Mouse (Mus musculus): ENCODE results near the gene Prkci.

- no peak for TF ChIP-seq USF1 (IDR thresholded peaks at IDR 0.05; ENCODE audit: low read depth)
- no peak for TF ChIP-seq POLR2A (IDR thresholded peaks at IDR 0.05; ENCODE audit: insufficient read length, low read depth)
- no peak for TF ChIP-seq MYOG (IDR thresholded peaks at IDR 0.05; ENCODE audit: control insufficient read depth in 1 of 3, insufficient read depth in 1 of 3, insufficient read length in 2 of 3, low read depth in 2 of 3)
- TF ChIP-seq MYOD1 (IDR thresholded peaks at IDR 0.05; ENCODE audit: control insufficient read depth in 1 of 3, insufficient read length in 2 of 3, low read depth in 2 of 3) = no peak
These were observed 60.6 kb downstream of the Prkci start for GRCm38 (mm10) chr3:31056047-31056650.
